Mouse (Mus musculus) lung, adult 2 months (tissue): Measurements from ENCODE around the gene Mrpl21. TPM values are rescaled to one million over a fixed set of nuclear protein-coding genes. Genes with fewer than 3 reads are reported as not detected.

ENCODE experiments used
- DNase-seq: peaks from one replicate; pipeline ENCODE4 v3.0.0; 2022
- H3K4me1 ChIP-seq: fragments of 200-500 bp; 2 replicates; pipeline ENCODE4 v1.6.1; 2011; ENCODE audit warnings: low read length; ENCODE audit not compliant: control insufficient read depth, insufficient read depth
- H3K4me3 ChIP-seq: fragments of 200-500 bp; replicated peaks from 2 replicates; pipeline ENCODE3; 2011; ENCODE audit warnings: low read depth, mild to moderate bottlenecking, control low read depth, low read length; ENCODE audit errors: extremely low read depth
- CTCF ChIP-seq: fragments of 200-500 bp; IDR thresholded peaks from 2 replicates; pipeline ENCODE4 v1.5.1; 2011; ENCODE audit warnings: mild to moderate bottlenecking, low read length, control low read depth; ENCODE audit not compliant: insufficient read depth
- POLR2A ChIP-seq: fragments of 200-500 bp; IDR thresholded peaks from 2 replicates; pipeline ENCODE4 v1.6.1; 2011; ENCODE audit warnings: low read depth, mild to moderate bottlenecking, control low read depth, low read length, borderline replicate concordance; ENCODE audit errors: extremely low read depth
- WGBS: fragments of 180-500 bp; shearing (Covaris S2); methylation state at CpG from one replicate; pipeline ENCODE4 v1.1.7; 2018; 5-methylcytosine and 5-hydroxymethylcytosine counted together
- polyA plus RNA-seq: library from polyadenylated mRNA; depleted of rRNA; stranded (reverse); fragments of >200 nt; gene quantifications from 2 replicates; pipeline ENCODE4 v1.2.3, GENCODE M21; 2012; rRNA removed

Mrpl21 gene
- polyA plus RNA-seq, result 26.9 and 29.5 TPM in 2 replicates

- DNase-seq, result peak; percentile 93
- TF ChIP-seq CTCF, result no peak
- peak; percentile 69; the same call in 1 of the 2 replicates for TF ChIP-seq POLR2A
- under 1% methylated on average over 49 of the region's 49 CpGs for WGBS
- peaks cover 4% of the 10 kb centered on the region; the same call in 1 of the 2 replicates for H3K4me1 ChIP-seq
- peak within 1 kb of the TSS; percentile 97 for H3K4me3 ChIP-seq
Observed at GRCm38 (mm10) chr19:3282572-3283467, at the start of gene Mrpl21, which contains the start of gene Ighmbp2. Gene Mrpl21 (plus strand): TSS chr19:3282901. Gene Ighmbp2 (minus strand): TSS chr19:3283017.

- H3K4me3 ChIP-seq, result no peak overlapping the region
- no peaks in the 10 kb centered on the region for H3K4me1 ChIP-seq
- DNase-seq, result peak; percentile 1
- 89% methylated on average over 8 of the region's 8 CpGs for WGBS
- TF ChIP-seq CTCF, result no peak
- no peak for TF ChIP-seq POLR2A
Observed at GRCm38 (mm10) chr19:3260016-3260415, 22.7 kb upstream of the Mrpl21 start.

- H3K4me3 ChIP-seq, result no peak overlapping the region
- no peak for TF ChIP-seq POLR2A
- TF ChIP-seq CTCF, result no peak
- WGBS, result 83% methylated on average over 3 of the region's 3 CpGs
- H3K4me1 ChIP-seq, result no peaks in the 10 kb centered on the region
- no peak for DNase-seq
Observed at GRCm38 (mm10) chr19:3260591-3260990, 22.1 kb upstream of the Mrpl21 start.

GRCm38 (mm10) chr19:3261336-3261735 is 21.4 kb upstream of the Mrpl21 start:
- 95% methylated on average over 7 of the region's 7 CpGs for WGBS
- Histone ChIP-seq H3K4me3 (no peak overlapping the region), H3K4me1 (no peaks in the 10 kb centered on the region)
- DNase-seq, result peak; percentile 1
- TF ChIP-seq CTCF (no peak), POLR2A (no peak)

DNA sequence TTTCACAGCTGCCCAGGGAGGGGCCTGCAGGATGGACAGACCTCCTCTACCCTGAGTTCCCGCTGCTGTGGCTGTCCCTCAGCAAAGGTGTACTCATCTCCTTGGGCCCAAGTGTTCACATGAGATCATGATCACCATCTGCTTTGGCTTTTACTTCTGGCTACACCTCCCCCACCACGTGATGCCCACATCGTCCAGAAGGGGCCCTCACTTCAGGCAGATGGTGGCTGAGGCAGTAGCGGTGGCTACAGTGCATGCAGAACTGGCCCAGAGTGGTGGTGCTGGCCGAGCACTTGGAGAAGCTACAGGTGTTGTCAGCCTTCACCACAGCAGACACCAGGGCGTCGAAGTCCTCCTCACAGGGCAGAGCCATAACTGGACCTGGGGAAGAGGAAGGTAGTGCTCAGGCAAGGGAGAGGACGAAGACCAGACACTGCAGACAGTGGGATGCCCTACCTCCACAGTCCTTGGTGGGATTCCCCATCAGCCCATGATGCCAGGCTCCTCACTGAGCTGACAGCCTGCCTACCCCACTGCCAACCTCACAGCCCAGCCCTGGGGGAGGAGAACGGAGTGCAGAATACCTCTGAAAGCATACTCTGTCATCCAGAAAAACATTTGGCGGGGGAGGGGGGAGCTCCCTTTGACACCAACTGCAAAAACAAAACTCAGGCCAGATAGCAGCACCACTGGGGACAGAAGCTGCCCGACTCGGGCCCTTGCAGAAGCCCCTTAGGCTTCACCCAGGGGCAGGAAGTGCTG is 20.8 kb upstream of the Mrpl21 start:
- peak; percentile 1 for DNase-seq
- no peak for TF ChIP-seq CTCF
- WGBS, result 83% methylated on average over 12 of the region's 12 CpGs

GRCm38 (mm10) chr19:3264348-3264747 is 18.4 kb upstream of the Mrpl21 start:
- H3K4me3 ChIP-seq, result no peak overlapping the region
- peak; percentile 1 for DNase-seq
- H3K4me1 ChIP-seq, result no peaks in the 10 kb centered on the region
- WGBS, result 96% methylated on average over 6 of the region's 6 CpGs
- no peak for TF ChIP-seq CTCF
- no peak for TF ChIP-seq POLR2A

More for the DNA sequence above, 20.8 kb upstream of the Mrpl21 start:
- Histone ChIP-seq H3K4me1 (no peaks in the 10 kb centered on the region), H3K4me3 (no peak overlapping the region)

DNA sequence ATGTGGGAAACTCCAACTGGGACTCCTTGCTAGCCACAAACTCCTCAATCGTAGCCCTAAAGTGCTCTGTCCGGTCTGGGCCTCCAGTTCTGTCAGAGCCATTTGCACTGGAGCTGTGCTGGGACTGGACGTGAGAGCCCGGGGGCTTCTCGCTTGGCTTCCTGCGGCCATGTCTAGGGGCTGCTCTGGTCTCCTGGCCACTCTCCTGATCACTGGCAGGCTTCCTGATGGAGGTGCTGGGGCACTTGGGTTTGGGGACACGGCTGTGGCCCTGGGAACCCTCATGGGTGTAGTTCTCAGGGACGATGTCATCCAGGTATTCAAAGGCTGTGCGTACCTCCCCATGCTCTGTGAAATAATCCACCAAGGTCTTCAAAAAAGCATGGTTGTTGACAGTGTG is 17.5 kb upstream of the Mrpl21 start:
- WGBS, result 96% methylated on average over 9 of the region's 9 CpGs
- Histone ChIP-seq H3K4me1 (no peaks in the 10 kb centered on the region), H3K4me3 (no peak overlapping the region)
- TF ChIP-seq CTCF, result no peak
- TF ChIP-seq POLR2A, result no peak
- DNase-seq, result peak; percentile 1

- TF ChIP-seq CTCF, result no peak
- no peak for TF ChIP-seq POLR2A
- H3K4me1 ChIP-seq, result no peaks in the 10 kb centered on the region
- 79% methylated on average over 4 of the region's 5 CpGs for WGBS
- no peak overlapping the region for H3K4me3 ChIP-seq
- peak; percentile 0 for DNase-seq
Observed at GRCm38 (mm10) chr19:3266136-3266535, 16.6 kb upstream of the Mrpl21 start.

- Histone ChIP-seq H3K4me3 (no peak overlapping the region), H3K4me1 (no peaks in the 10 kb centered on the region)
- peak; percentile 1 for DNase-seq
- TF ChIP-seq POLR2A, result no peak
- WGBS, result 96% methylated on average over 4 of the region's 4 CpGs
Observed at GRCm38 (mm10) chr19:3266676-3267075, 16.0 kb upstream of the Mrpl21 start.

GRCm38 (mm10) chr19:3267340-3267739 is 15.4 kb upstream of the Mrpl21 start:
- Histone ChIP-seq H3K4me3 (no peak overlapping the region), H3K4me1 (no peaks in the 10 kb centered on the region)
- TF ChIP-seq POLR2A, result no peak
- no peak for TF ChIP-seq CTCF
- WGBS, result 95% methylated on average over 4 of the region's 4 CpGs
- DNase-seq, result peak; percentile 0
